Mouse (Mus musculus) lung, postnatal 0 days (tissue): ENCODE measurements at regions not wholly inside any gene's neighbourhood (a gene's known extent, or its start where the extent isn't known, plus 50 kb on each side); places are given as distances from the start of the nearest gene placed in this dataset.

Experiments
- CTCF ChIP-seq: IDR thresholded peaks from 2 replicates; pipeline ENCODE4 v1.5.1; 2016; ENCODE audit warnings: antibody characterized with exemption, mild to moderate bottlenecking
- EP300 ChIP-seq: IDR thresholded peaks from 2 replicates; pipeline ENCODE4 v1.6.1; 2016; ENCODE audit warnings: antibody characterized with exemption, mild to moderate bottlenecking, control low read depth

- TF ChIP-seq CTCF: no peak
- TF ChIP-seq EP300: no peak
Measured at GRCm38 (mm10) chr1:71764951-71765350, 112.0 kb upstream of the Fn1 start.
